ENCODE assay signal across 18 mouse cellular contexts in the genomic region with DNA sequence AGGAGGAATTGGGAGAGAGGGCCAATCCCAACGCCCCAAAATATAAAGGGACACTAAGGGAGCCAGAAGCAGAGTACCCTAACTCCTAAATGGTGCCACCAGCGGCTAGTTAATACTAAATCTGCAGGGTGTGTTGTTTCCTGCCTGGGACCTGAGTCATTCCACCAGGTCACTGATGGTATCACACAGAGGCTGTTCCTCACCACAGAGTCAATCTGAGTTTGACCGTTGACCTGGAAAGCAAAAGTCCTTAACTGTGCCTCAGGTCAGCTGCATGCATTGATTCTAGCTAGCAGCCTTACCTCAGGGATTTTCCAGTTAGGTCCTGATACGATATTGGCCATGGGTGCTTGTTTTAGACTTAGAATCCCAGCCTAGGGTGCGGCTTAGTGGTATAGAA. TPM values are rescaled to one million over a fixed set of nuclear protein-coding genes. Genes with fewer than 3 reads are reported as not detected.
DNase-seq lines count a peak whose midpoint lies in the region; ATAC-seq and TF ChIP-seq lines count a peak whose summit lies in the region.
"Had no signal": no experiment of that assay in that cellular context is flagged by ENCODE, and none has a peak within 500 bp of the region (broad histone marks: within the 10 kb centered on the region; RNA-seq: fewer than 3 reads in every experiment).

No protein-coding gene starts in this region.

- CTCF ChIA-PET in Patski (lab: Charles Lee) = interaction anchor here (1.4 kb wide), 1 partner anchor 23 kb away, joined by 3 read pairs; no protein-coding TSS in a partner anchor

- 61% methylated on average over 5 of the region's 5 CpGs for WGBS in intestine, embryonic 15.5 days
- WGBS in liver, adult 2 months = 22% methylated on average over 5 of the region's 5 CpGs
- 71% methylated on average over 5 of the region's 5 CpGs for WGBS in stomach, embryonic 14.5 days

- no peak for TF ChIP-seq CTCF in Patski (IDR thresholded peaks at IDR 0.05)
- no peak for TF ChIP-seq CTCF in liver, adult 2 months (IDR thresholded peaks at IDR 0.05; ENCODE audit: low read depth, low read length)

- 0 out of 2 replicates have a peak overlapping the region, but pooled peaks have one; percentile 25 for H3K4me2 ChIP-seq in intestine, embryonic 15.5 days (replicated peaks)
- no peak overlapping the region for H3K4me2 ChIP-seq in stomach, embryonic 14.5 days (replicated peaks; ENCODE audit: low read depth, low read length)
- H3K4me2 ChIP-seq: forebrain, embryonic 15.5 days; lung, embryonic 15.5 days had no signal

- intact Hi-C loops in heart, postnatal 10 days (cut with DNase I) = no loop called here

- no peak for TF ChIP-seq POLR2A in liver, adult 2 months (IDR thresholded peaks at IDR 0.05; ENCODE audit: extremely low read depth, insufficient read depth, low read length)

- peaks cover 6% of the 10 kb centered on the region; the same call in 1 of the 2 replicates for H3K79me2 ChIP-seq in liver, adult 2 months (ENCODE audit: control insufficient read depth, insufficient read depth, low read length)

- H3K4me1 ChIP-seq in intestine, embryonic 15.5 days (replicated peaks) = 0 out of 2 replicates have a peak, but pooled peaks cover 2% of the 10 kb centered on the region
- H3K4me1 ChIP-seq in liver, adult 2 months (ENCODE audit: control insufficient read depth, insufficient read depth, low read length) = peaks cover 5% of the 10 kb centered on the region
- no peaks in the 10 kb centered on the region for H3K4me1 ChIP-seq in stomach, embryonic 14.5 days (ENCODE audit: control insufficient read depth, insufficient read depth, low read length)
- H3K4me1 ChIP-seq: forebrain, embryonic 15.5 days; lung, embryonic 15.5 days had no signal

- no peaks in the 10 kb centered on the region for H3K36me3 ChIP-seq in intestine, embryonic 15.5 days
- H3K36me3 ChIP-seq in liver, adult 2 months (ENCODE audit: control insufficient read depth, insufficient read depth, low read length) = no peaks in the 10 kb centered on the region
- H3K36me3 ChIP-seq in stomach, embryonic 14.5 days (ENCODE audit: control insufficient read depth, insufficient read depth, low read length) = no peaks in the 10 kb centered on the region
- H3K36me3 ChIP-seq: forebrain, embryonic 15.5 days; lung, embryonic 15.5 days had no signal

- H3K4me3 ChIP-seq in intestine, embryonic 15.5 days (replicated peaks) = no peak overlapping the region
- H3K4me3 ChIP-seq in liver, adult 2 months (ENCODE audit: insufficient read depth, low read depth, low read length) = no peak overlapping the region
- no peak overlapping the region for H3K4me3 ChIP-seq in stomach, embryonic 14.5 days (ENCODE audit: low read depth, low read length)
- H3K4me3 ChIP-seq: forebrain, embryonic 15.5 days; gastrocnemius, adult 2 months; lung, embryonic 15.5 days had no signal

- H3K9ac ChIP-seq in intestine, embryonic 15.5 days = no peak overlapping the region
- H3K9ac ChIP-seq in liver, adult 2 months (ENCODE audit: low read depth, low read length) = no peak overlapping the region
- H3K9ac ChIP-seq in stomach, embryonic 14.5 days (replicated peaks; ENCODE audit: low read depth, low read length) = no peak overlapping the region
- H3K9ac ChIP-seq: forebrain, embryonic 15.5 days; lung, embryonic 15.5 days had no signal

- no peaks in the 10 kb centered on the region for H3K27me3 ChIP-seq in Patski
- H3K27me3 ChIP-seq in intestine, embryonic 15.5 days (replicated peaks) = no peaks in the 10 kb centered on the region
- H3K27me3 ChIP-seq in liver, adult 2 months (ENCODE audit: control insufficient read depth, insufficient read depth, low read length) = no peaks in the 10 kb centered on the region
- H3K27me3 ChIP-seq in stomach, embryonic 14.5 days (ENCODE audit: control insufficient read depth, insufficient read depth, low read length) = no peaks in the 10 kb centered on the region
- H3K27me3 ChIP-seq: forebrain, embryonic 15.5 days; lung, embryonic 15.5 days had no signal

- no peaks in the 10 kb centered on the region for H3K9me3 ChIP-seq in intestine, embryonic 15.5 days
- H3K9me3 ChIP-seq in stomach, embryonic 14.5 days (ENCODE audit: control insufficient read depth, low read depth, low read length) = no peaks in the 10 kb centered on the region
- H3K9me3 ChIP-seq: forebrain, embryonic 15.5 days; lung, embryonic 15.5 days had no signal

- no peak overlapping the region for H3K27ac ChIP-seq in intestine, embryonic 15.5 days
- peak overlapping the region; percentile 99 for H3K27ac ChIP-seq in liver, adult 2 months (replicated peaks; ENCODE audit: insufficient read depth, low read depth, low read length)
- no peak overlapping the region for H3K27ac ChIP-seq in stomach, embryonic 14.5 days (ENCODE audit: low read length)
- H3K27ac ChIP-seq: forebrain, embryonic 15.5 days; gastrocnemius, adult 2 months; lung, embryonic 15.5 days had no signal

- DNase-seq in Patski (ENCODE audit: low read depth, low spot score) = no peak
- peak; percentile 99 for DNase-seq in liver, adult 2 months (ENCODE audit: extremely low read depth, low read depth, low spot score)
- DNase-seq in gastrocnemius, adult 18-20 months (ENCODE audit: low spot score) = no peak
- no peak for DNase-seq in adrenal gland, postnatal 14 days
- DNase-seq in heart, postnatal 10 days = no peak
- DNase-seq: cerebellum, adult 2 months; gastrocnemius, adult 2 months; heart, adult 18-20 months; right cerebral cortex, adult 18-20 months; thymus, postnatal 25 days had no signal

- POLR2A ChIA-PET in Patski (lab: Charles Lee) = no interaction called here

- in situ Hi-C loops in Patski (cut with MboI; ENCODE audit: low pct_unique_long_range_greater_than_20kb) = no loop called here

- peak; percentile 82 for ATAC-seq in Patski
- peak; percentile 94 for ATAC-seq in intestine, embryonic 15.5 days
- 0 out of 2 replicates have a peak, but pooled peaks have one; percentile 37 for ATAC-seq in stomach, embryonic 14.5 days (ENCODE audit: insufficient number of reproducible peaks, insufficient read depth, low FRiP score, low read depth)
- ATAC-seq: activated CD4-positive, CD25-positive, alpha-beta regulatory T cell, adult 4 months; forebrain, embryonic 15.5 days had no signal

RNA-seq across cellular contexts. Expression of a gene that starts 17.5 kb away (rescaled TPM):
- polyA plus RNA-seq in Patski (2021) = 14.3 TPM
- polyA plus RNA-seq in intestine, embryonic 15.5 days (2015; fragmentation: Nextera tagmentation; extraction: Ambion mirVana) = 6.3 and 7.2 TPM in 2 replicates
- total RNA-seq in liver, adult 2 months (2014; rRNA removed) = 3.6 and 3.7 TPM in 2 replicates
- 5.2 and 5.7 TPM in 2 replicates for polyA plus RNA-seq in liver, adult 2 months (2012; rRNA removed)
- 6.3 and 6.7 TPM in 2 replicates for polyA plus RNA-seq in stomach, embryonic 14.5 days (2014; fragmentation: Nextera tagmentation; extraction: Ambion mirVana)
- total RNA-seq in gastrocnemius, adult 18-20 months (2021) = not detected
- total RNA-seq in adrenal gland, postnatal 14 days (2021) = 0.30 and 0.78 TPM in 2 replicates
- 1 to 10 TPM in 1 of 2 experiments, under 1 TPM in 1; 0.69 to 1.0 TPM for total RNA-seq in heart, postnatal 10 days (2021)
- total RNA-seq: gastrocnemius, adult 2 months; left cerebral cortex, postnatal 36 days; megakaryocyte progenitor cell, adult 5-6 weeks; neutrophil, adult 5-6 weeks had no signal
- polyA plus RNA-seq: activated CD4-positive, CD25-positive, alpha-beta regulatory T cell, adult 4 months; forebrain, embryonic 15.5 days had no signal

Comparison
In these comparisons a context has a peak if more than half of its experiments do, and no peak if none do; other contexts are left out.
1. ATAC-seq: peak in every context shown above with its lines; median percentile 94 in intestine, embryonic 15.5 days; 82 in Patski; 37 in stomach, embryonic 14.5 days.